Mouse (Mus musculus): ENCODE data around the gene Gm21954.

Gm21954 gene

DNA sequence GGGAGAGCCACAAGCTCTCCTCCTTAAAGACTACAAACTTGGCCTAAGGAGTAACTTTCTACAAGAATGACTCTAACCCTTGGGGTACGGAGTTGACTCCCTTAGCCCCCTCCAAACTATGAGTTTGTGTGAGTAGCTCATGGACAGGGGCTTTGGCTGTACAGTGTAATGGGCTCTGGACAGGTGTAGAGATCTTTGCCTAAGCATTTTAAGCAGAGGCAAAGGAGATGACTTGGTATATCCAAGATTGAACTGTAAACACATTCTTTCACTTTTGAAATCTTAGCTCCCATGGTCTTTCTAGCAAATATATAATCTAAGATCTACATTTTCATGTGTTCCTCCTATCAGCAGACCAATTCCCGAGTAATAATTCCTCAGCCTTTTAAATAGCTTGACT is at the start of gene Gm21954:
Gene Gm21954 (minus strand): TSS at position 101 of the 400 bp plus-strand sequence.
- DNase-seq: no peak

DNA sequence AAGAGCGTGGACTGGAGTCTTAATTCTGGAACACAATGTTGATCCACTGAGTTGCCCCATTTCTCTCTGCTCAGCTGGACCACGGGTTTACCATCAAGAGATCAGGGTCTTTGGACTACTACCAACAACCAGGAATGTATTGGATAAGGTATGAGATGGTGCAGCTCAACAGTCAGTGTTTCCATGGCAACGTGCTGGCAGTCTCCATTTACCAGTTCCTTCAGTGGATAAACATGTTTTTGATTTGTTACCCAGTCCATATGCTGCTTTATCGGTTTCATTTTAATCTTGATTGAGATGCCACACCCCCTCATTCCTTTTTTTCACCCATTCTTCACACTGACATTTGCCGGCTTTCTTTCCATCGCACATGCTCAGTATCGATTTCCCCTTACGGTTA is 49.8 kb upstream of the Gm21954 start:
- DNase-seq: no peak

DNA sequence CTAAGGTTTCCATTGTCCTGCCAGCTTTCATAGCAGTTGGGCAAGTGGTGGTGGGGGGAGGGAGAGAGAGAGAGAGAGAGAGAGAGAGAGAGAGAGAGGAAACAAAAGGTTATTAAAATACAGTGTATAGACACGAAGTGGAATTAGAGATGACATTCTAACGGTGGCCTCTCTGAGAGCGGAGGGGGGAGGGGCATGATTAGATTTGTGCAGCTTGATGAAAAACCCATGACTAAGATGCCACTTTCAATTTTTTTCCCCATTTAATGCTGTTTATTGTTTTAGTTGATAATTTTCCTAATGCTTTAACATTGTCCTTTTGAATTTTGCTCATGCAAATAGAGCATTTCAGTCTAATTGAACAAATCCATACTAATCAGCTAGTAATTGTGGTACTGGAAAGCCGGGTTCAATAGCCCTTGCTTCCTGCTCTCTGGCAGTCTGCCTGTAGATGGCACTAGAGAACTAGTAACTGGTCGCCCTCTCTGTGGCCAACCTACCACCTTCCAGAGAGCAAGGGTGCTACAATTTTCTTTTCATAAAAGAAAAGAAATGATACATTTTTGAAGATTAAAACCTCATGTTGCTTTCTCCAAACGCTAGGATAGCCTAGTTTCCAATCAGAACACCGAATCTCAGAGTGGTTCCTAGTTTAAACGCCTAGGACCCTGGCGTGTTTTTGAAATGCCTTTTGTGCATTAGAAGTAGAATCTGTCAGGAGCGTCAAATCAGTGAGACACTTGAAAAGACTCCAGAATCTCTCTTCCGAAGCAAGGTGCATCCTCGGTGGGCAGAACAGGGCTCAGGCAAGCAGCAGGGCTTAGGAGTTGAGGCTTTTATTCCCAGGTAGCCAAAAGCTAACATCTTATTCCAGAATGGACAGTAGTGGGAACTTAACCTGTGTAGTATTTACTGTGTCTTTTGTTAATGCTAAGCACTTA is 48.5 kb upstream of the Gm21954 start:
- peak; percentile 82 for DNase-seq

DNA sequence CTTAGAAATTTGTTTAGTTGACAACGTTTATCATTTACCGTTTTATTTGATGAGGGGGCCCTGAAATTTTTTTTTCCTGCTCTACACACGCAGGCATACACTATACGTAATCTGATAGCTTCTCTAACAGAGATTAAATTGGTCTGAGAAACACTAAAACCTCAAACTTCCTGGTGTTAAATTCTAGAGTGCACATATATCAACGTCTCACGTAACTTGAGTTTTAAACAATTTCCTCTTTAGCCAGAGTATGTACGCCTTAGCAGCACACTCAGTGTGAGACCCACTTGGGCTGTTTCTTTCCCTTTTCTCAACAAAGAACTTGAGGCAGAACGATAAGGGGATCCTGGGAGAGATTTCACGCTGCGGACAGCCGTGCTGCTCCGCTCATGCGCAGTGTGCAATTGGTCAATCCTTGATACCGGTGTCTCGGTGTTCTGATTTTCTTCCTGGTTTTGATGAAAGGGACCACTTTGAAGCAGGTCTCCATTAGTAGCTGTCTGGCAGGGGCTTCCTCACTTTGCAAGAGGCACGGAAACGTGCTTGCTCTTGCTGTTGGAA is 45.5 kb upstream of the Gm21954 start:
- DNase-seq: no peak

DNA sequence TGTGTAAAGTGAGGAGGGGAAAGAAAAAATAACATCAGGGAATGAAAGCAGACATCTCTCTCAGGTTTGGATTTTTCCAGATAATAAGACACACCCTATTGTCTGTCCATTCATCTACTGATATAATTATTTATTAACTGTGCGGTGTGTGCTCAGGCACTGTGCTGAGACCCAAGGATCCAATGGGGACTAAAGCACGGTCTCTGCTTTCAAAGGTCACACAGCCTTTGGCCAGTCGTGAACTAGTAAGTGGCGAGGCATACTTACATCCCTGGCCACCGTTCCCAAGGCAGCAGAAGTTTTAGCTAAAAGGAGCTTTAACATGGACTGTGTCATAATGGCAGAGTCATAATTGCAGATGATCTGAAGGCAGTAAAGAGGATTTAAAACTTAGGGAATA is 44.0 kb upstream of the Gm21954 start:
- DNase-seq: no peak

DNA sequence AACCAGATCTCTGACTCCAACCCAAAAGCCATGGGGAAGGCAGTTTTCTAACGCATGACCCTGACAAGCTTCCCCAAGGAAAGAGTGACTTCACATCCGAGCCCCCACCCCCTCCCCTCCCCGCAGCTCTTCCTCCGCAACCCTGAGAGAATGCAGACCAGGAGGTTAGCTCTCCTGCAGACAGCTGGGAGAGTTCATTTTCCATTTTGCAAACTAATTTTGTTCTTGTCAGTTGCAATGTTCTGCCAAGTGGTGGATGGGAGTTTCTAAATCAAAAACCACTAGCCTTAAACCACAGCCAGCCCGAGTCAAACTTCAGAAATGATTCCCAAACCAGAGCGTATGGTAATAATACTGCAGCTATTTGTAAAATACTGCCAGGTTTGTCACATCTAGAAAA is 39.6 kb upstream of the Gm21954 start:
- no peak for DNase-seq

DNA sequence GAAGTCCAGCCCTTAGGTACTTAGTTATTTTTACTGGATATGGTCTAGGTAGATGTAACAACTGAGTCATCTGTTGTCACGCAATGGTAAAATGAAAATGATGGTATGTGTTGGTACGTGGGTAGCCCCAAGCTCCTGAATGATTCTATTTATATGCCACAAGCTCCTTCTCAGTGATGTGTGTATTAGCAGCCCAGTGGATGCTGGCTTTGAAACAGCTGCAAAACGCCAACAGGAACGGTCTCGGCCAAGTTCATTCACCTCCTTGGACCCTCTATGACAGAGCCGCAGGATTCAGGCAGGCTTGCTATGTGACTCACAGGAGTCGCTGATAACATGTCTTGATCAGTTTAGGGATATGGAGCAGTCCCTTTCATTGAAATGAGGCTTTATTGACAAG is 38.2 kb upstream of the Gm21954 start:
- no peak for DNase-seq

DNA sequence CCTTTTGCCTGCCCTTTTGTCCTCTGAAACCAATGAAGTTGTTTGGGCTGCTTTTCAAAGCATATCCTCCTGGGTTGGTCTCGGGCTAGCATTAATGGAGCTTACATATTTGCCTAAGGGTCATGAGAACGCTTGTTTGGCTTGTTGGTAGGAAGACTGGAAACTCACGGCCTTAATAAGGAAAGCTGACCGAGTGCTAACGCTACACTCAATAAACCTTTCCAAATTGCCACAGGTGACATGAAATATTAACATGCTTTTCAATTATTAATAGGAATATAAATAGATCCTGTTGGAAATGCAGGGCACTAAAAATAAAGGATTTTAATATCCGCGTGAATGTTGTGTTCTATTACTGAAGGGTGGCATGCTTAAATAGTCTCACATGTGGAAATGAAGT is 27.3 kb upstream of the Gm21954 start:
- DNase-seq: no peak

DNA sequence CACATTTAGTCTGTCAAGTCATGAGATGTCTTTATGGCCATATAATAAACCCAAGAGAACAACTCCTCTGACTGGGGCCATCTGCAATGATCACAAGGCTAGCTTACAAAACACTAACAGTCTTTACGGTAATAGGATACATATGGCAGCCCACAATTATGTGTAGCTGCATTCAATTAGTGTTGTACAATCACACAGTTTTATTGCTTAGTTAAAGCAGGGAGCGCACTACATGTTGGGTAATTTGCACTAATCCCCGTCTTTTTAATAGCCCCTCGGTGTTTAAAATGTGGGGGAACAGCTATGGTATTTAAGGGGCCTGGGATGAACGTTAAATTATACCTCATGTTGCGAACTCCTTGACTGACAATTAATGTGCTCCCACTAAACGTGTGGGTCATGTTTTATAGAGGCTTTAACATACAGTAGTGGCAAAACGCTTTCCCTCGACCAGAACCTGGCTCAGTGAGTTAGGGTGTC is 24.5 kb upstream of the Gm21954 start:
- no peak for DNase-seq

DNA sequence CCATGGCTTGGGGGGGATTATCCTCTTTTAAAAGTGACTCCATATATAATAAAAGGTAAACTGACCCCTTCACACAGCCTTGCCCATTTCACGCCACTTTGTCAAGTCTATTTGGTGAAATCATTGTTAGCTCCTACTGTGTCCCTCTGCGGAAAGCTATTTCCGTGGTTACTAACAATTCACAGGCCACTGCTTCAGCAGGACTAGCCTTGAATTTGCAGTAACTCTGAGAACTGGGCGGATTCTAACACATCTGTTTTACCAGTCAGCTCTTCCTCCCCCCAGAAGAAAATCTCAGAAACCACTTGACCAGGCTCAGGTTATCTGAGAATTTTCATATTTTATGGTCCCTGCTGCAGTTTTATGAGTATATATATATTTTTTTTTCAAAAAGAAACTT is 23.9 kb upstream of the Gm21954 start:
- no peak for DNase-seq

DNA sequence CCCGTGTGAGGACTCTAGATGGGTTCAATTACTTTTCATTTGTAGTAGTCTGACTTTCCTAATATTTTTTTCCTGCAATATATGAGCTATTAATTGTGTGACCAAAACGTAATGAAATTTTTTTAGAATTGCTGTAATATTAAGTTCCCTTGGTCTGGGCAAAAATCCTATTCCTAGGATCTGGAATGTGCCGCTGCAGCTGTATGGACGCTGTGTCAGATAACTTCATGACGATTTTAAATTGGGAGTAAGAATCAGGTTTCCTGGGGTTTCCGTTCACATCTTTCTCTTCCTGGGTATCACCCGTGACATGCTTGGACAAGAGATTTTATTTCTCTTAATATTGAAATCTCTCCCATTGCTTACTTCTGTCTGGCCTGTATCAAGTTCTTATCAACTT is 23.2 kb upstream of the Gm21954 start:
- DNase-seq: no peak

DNA sequence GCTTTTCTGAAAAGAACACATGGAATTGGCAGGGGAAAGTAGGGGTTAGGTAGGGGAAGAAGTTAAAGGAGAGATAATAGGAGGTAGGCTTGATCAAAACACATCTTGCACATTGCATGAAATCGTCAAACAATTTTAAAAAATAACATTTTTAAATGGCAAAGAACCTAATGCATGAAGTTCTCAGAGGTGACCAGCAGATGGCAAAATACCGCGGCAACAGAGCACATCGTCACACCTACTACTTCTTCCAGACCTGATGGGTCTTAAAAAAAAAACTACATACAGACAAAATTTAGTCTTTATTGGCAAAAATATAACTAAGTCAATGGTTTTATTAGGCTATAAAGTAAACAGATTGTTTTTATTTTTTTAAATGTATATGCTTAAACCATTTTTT is 22.3 kb upstream of the Gm21954 start:
- DNase-seq: no peak

DNA sequence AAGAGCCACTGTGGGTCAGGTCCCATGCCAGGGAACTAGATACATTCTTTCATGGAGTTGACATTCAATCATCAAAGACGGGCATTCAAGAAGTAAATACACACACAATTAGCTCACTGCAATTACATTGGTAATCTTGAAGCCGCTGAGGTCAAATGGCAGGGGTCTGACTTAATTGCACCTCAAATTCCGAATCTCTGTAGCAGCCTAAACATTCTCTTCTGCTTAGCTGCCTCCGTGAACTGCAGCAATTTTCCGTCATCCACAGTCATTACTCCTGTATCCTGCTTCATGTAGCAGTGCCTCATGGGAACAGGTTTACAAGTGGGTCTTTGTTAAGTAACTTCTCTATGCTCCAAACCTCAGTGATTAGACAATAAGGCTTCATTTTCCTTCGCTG is 20.0 kb upstream of the Gm21954 start:
- no peak for DNase-seq

DNA sequence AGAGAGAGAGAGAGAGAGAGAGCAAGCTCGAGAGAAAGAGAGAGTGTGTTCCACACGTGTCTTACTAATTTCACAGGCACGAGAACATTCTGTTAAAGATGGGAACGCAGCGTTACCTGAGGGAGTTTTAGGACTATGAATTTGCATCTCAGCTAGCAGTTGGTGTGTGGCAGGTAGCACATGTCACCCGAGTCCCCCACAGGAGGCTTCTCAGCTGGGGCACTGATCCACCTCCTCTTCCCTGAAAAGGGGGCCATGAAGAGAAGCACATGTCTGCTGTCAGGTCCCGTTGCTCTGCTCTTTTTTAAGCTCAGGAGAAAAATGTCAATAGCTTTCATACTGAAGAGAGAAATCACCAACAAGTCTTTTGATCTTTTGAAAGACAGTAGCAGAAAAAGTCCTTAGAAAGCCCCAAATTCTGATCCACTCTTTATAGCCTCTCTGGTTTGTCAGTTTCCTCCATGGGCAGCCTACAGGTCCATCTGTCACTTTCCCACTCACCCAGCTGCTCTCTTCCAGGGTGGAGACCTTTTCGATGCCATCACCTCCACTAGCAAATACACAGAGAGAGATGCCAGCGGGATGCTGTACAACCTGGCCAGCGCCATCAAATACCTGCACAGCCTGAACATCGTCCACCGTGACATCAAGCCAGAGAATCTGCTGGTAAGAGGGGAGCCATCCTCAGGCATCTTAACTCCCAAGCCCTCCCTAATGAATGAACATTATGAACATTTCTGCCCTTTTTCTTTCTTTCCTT is 17.4 kb upstream of the Gm21954 start:
- DNase-seq: peak; percentile 86

DNA sequence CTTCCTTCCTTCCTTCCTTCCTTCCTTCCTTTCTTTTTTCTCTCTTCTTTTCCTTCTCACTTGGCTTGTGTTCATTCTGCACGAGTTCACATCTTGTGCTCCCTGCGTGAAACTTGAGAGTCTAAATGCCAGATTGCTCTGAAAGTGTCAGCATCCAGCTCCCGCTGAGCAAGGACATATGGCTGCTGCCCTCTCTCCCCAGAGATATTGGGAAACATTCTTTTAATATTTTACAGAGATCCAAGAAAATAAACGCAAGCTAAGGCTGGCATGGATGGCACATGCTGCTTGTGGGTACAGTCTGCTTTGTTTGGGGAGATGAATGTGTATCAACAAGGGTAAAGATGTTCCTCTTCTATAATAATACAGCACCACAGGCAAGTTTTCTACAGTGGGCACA is 11.3 kb upstream of the Gm21954 start:
- peak; percentile 75 for DNase-seq

DNA sequence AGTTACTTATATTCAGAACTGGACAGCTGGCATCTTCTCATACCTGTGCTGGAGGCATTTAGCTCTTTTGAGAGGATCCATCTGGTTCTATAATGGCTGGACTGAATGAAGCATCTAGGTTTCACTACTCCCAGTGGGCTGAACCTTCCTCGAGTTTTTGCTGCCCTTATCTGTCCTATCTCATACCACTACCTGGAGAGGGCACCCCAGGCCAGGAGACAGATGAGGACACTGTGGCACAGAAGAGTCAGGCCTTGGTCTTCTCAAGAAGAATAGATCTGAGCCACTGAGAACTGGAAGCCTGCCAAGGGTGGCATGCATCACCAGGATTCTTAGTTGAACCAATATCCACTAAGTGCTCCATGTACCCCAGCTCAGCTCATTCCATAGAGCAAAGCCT is 9.1 kb upstream of the Gm21954 start:
- no peak for DNase-seq

DNA sequence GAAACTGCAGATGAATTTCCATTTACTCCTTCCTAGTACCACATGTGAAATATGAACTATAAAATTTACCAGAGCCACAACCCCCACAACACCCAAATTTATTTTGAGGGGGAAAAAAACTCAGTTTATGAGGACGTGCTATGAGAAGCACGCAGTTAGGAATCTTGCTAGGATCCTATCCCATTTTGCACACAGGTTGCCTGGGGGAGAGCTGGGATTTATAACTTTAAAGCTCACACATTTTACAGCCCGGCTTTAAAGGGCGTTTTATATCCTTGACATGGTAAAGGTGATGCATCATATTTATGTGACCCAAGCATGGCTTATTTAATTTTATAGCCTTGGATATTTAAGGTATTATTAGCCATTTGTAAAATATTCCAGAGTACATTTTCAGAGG is 7.3 kb upstream of the Gm21954 start:
- DNase-seq: no peak

DNA sequence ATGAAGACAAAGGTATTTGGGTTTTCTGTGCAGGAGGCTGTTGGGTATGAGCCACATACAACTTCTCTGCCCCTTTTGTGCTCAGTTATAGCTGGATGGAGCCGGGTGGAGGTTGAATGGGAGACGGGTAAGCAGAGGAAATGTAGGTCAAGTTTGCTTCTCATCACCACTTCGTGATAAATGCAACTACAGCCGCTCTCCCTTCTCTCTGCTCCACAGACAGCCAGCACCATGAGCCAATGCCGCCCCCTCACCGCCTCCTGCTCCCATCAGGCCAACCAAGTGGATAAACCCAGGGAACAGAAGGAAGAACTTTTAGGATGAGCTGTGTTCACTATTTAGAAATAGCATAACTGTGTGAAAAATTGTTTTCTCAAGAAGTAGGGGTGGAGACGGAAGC is 4.7 kb upstream of the Gm21954 start:
- no peak for DNase-seq

DNA sequence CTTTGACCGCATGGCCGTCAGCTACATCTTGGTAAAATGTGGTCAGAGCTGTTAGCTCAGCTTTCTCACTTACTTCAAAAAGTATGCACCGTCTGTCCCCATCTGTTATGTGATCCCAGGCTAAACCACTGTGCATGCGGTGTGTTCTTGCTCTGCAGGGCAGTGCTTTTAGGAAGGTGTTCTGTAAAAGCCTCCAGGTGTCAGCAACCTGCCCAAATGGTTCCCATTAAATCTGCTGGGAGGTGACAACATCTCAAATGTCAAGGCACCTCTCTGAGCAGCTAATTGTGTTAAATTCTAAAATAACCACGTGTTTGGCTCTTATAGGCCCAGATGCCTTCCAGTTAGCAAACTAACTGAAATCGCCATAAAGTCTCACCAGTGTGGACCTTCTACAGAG is 1.1 kb upstream of the Gm21954 start:
- DNase-seq: no peak

DNA sequence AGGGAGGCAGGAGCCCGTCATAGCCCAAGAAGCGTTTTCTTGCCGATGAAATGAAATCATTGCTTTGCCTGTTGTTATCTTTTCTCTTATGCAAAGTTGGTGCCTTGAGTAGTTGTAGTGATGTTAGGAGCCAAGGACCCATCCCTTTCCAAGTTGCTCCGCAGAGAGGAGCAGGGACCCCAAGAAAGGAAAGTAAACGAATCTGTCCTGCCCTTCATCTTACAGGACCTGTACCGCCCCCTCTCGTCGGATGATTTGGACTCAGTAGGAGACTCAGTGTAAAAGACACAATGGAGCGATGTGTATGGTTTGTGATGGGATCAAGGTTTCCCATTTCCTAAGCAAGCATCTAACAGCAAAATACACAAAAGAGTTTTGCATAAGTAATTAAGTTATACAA is 5.7 kb downstream of the Gm21954 start:
- no peak for DNase-seq

DNA sequence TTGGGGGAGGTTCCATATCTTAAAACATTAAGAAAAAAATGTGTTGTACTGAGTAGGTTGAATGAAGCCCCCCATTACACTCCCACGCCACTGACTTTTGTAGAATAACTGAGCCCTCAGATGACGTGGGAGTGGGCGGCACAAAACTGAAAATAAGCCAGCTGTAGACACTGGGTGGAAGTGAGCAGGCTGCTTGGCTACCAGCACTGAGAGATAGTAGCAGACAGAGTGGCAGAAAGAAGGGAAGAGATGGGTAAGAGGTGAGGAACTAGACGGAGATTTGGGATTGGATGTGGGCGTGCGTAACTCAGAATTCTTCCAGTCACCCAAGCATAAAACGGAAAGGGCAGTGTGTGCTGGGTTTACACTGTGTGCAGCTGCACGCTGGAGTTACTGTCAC is 6.2 kb downstream of the Gm21954 start:
- no peak for DNase-seq

DNA sequence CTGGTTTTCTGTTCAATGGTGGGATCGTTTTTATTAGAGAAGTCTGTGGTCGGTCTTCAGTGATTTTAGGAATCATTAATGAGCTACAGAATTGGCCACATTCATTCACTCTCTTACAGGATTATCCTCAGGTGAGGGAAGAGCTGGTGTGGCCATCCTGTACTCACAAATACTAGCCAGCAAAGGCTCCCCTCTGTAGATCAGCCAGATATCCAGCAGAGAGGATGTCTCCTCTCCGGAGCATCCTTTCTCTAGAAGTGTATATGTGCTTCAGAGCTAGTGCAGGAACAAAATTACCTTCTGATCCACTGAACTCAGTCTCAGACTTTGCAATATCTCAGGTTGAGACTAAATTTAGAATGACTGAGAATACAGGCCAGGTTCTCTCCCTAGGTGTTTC is 7.8 kb downstream of the Gm21954 start:
- no peak for DNase-seq

DNA sequence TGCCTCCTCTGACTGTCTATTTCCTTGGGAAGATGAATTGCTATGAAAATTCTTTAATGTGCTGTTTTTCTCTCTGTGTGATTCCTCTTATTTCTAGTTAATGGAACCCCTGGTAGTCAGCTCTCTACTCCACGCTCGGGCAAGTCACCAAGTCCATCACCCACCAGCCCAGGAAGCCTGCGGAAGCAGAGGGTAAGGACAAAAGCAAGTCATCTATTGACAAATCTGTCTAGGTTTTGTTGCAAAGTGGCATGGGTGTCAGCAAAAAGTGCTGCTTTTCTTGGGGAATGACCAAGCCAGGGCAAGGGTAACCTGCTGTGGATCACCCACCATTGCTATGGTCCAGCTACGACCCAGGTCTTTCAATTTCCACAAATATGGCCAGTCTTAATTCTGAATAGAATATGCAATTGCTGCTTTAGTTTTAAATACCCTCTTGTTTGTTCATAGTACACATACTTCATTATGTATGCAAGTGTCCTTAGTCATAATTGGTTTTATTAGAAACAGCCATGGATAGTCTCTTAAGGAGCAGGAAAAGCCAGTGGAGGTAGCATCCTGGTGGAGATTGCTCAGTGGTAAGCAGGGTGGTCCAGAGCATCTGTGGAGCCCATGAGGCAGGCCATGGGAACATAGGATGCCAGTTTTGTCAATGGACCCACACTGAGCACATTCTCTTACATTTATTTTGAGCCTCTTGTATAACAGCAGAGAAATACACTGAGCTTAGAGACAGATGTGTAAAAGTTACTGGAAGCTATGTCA is 8.9 kb downstream of the Gm21954 start:
- DNase-seq: no peak
